Mouse (Mus musculus): ENCODE data around the gene Nphp1.

- no peak for TF ChIP-seq CTCF (conservative IDR thresholded peaks at IDR 0.05; ENCODE audit: insufficient read depth, insufficient read length, low read depth, low read length)
- no peak for TF ChIP-seq POLR2A (IDR thresholded peaks at IDR 0.05; ENCODE audit: low read depth, low read length)
Measured at GRCm38 (mm10) chr2:127789138-127789537, 441 bp upstream of the Nphp1 start.

All from kidney, adult 2 months (tissue).